Mouse (Mus musculus): ENCODE data around the gene Olfr198. TPM values are rescaled to one million over a fixed set of nuclear protein-coding genes. Genes with fewer than 3 reads are reported as not detected.
A peak's percentile ranks its signal among the peaks of the same experiment; 100 is the strongest.
"Not testable (repeated sequence)": the region's sequence is repeated elsewhere in the genome, so short reads cannot be mapped to it uniquely, and the experiment has no call there.

Gene Olfr198
- not detected in 2 replicates for polyA plus RNA-seq (2014; fragmentation: Nextera tagmentation; extraction: Ambion mirVana)

- not testable (repeated sequence) for H3K9me3 ChIP-seq (ENCODE audit: low read depth, low read length); H3K36me3 ChIP-seq (ENCODE audit: insufficient read depth); DNase-seq; ATAC-seq (ENCODE audit: insufficient read depth); H3K4me3 ChIP-seq (ENCODE audit: low read depth, low read length); H3K27me3 ChIP-seq (ENCODE audit: insufficient read depth, low read length); H3K9ac ChIP-seq; H3K4me2 ChIP-seq; H3K27ac ChIP-seq (ENCODE audit: low read depth); H3K4me1 ChIP-seq (ENCODE audit: insufficient read depth)
- 56% methylated on average over 1 of the region's 1 CpGs for WGBS
These were observed at the start of gene Olfr198 for GRCm38 (mm10) chr16:59203433-59203832. TSS of gene Olfr198 (minus strand) at chr16:59203533.

DNA sequence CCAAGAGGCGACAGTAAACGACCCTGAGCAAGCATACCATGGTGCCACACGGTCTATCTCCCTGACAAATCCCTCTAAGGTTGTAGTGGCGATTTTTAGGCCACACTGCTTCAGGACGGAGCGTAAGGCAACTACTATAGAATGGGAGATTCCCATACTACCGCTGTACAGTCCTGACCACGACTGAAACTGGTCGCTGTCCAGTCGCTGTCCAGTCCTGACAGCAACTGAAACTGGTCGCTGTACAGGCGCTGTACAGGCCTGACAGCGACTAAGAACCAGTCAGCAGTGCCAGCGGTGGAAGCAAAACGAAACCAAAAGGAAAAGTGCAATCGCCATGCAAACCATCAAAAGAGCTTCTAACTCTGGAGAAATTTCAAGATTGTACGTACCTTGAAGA is 46.4 kb upstream of the Olfr198 start:
- DNase-seq (peak; percentile 1), ATAC-seq (ENCODE audit: insufficient read depth) (no peak)
- H3K27me3 ChIP-seq (ENCODE audit: insufficient read depth, low read length): no peaks in the 10 kb centered on the region
- no peak overlapping the region for H3K9ac ChIP-seq
- no peak for TF ChIP-seq CTCF (IDR thresholded peaks at IDR 0.05; ENCODE audit: low read depth)
- H3K36me3 ChIP-seq (ENCODE audit: insufficient read depth): no peaks in the 10 kb centered on the region
- H3K4me2 ChIP-seq: no peak overlapping the region
- 84% methylated on average over 17 of the region's 17 CpGs for WGBS
- no peaks in the 10 kb centered on the region for H3K4me1 ChIP-seq (ENCODE audit: insufficient read depth)
- no peak overlapping the region for H3K27ac ChIP-seq (ENCODE audit: low read depth)
- no peak overlapping the region for H3K4me3 ChIP-seq (ENCODE audit: low read depth, low read length)
- H3K9me3 ChIP-seq (ENCODE audit: low read depth, low read length): no peaks in the 10 kb centered on the region

- not testable (repeated sequence) for H3K4me2 ChIP-seq; H3K36me3 ChIP-seq (ENCODE audit: insufficient read depth); H3K27ac ChIP-seq (ENCODE audit: low read depth); DNase-seq; ATAC-seq (ENCODE audit: insufficient read depth); H3K4me1 ChIP-seq (ENCODE audit: insufficient read depth); H3K4me3 ChIP-seq (ENCODE audit: low read depth, low read length); H3K9me3 ChIP-seq (ENCODE audit: low read depth, low read length); H3K9ac ChIP-seq; H3K27me3 ChIP-seq (ENCODE audit: insufficient read depth, low read length)
- WGBS: 60% methylated on average over 1 of the region's 1 CpGs
These were observed 16.3 kb upstream of the Olfr198 start, which contains the start of gene Olfr199 for GRCm38 (mm10) chr16:59219667-59220066. TSS of gene Olfr199 (minus strand) at chr16:59219767.

GRCm38 (mm10) chr16:59217861-59218260 is 14.5 kb upstream of the Olfr198 start:
- H3K4me1 ChIP-seq (ENCODE audit: insufficient read depth); ATAC-seq (ENCODE audit: insufficient read depth); DNase-seq; H3K36me3 ChIP-seq (ENCODE audit: insufficient read depth); H3K27ac ChIP-seq (ENCODE audit: low read depth); H3K9me3 ChIP-seq (ENCODE audit: low read depth, low read length); H3K4me3 ChIP-seq (ENCODE audit: low read depth, low read length); H3K27me3 ChIP-seq (ENCODE audit: insufficient read depth, low read length); H3K9ac ChIP-seq; H3K4me2 ChIP-seq: not testable (repeated sequence)
- WGBS: 65% methylated on average over 3 of the region's 3 CpGs

DNA sequence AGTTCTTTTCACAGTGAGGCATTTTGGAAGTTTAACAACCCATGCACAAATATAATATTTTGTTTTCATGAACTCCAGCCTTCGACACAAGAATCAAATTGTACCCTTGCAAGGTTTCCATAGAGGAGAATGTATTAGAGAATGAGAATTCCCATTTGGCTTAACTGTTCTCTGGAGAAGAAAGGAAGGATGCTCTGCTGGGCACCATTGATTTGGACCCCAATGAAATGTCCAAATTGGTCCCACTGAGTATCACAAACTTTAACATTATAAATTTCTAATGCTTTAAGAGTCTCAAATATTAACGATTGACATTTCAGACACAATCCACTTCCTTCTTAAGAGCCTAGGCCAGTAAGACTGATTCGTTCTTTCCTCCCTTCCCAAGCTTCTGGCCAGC is 33.0 kb downstream of the Olfr198 start, which contains the start of gene Olfr196:
Gene Olfr196 (minus strand): TSS at position 101 of the 400 bp plus-strand sequence.
- Histone ChIP-seq H3K4me3 (ENCODE audit: low read depth, low read length) (no peak within 1 kb of the TSS), H3K36me3 (ENCODE audit: insufficient read depth) (no peaks in the 10 kb centered on the region), H3K4me2 (no peak within 1 kb of the TSS), H3K9ac (no peak within 1 kb of the TSS), H3K4me1 (ENCODE audit: insufficient read depth) (no peaks in the 10 kb centered on the region), H3K9me3 (ENCODE audit: low read depth, low read length) (no peaks in the 10 kb centered on the region), H3K27me3 (ENCODE audit: insufficient read depth, low read length) (no peaks in the 10 kb centered on the region), H3K27ac (ENCODE audit: low read depth) (no peak within 1 kb of the TSS)
- no peak for DNase-seq
- TF ChIP-seq CTCF (IDR thresholded peaks at IDR 0.05; ENCODE audit: low read depth): no peak
- WGBS: 72% methylated on average over 3 of the region's 3 CpGs
- no peak for ATAC-seq (ENCODE audit: insufficient read depth)

DNA sequence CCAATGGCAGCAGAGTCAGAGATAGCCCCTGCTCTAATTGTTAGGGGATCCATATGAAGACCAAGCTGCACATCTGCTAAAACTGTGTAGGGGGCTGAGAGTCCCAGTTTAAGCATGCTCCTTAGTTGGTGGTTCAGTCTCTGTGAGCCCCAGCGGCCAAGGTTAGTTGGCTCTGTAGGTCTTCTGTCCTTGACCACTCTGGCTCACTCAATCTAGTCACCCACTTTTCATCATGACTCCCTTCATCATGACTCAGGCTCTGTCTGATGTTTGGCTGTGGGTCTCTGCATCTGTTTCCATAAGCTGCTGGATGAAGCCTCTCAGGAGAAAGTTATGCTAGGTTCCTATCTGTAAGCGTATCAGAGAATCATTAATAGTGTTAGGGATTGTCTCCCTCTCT is 51.3 kb downstream of the Olfr198 start:
- H3K27ac ChIP-seq (ENCODE audit: low read depth): no peak overlapping the region
- DNase-seq (no peak), ATAC-seq (ENCODE audit: insufficient read depth) (no peak)
- 100% methylated on average over 2 of the region's 2 CpGs for WGBS
- H3K4me3 ChIP-seq (ENCODE audit: low read depth, low read length): no peak overlapping the region
- no peak for TF ChIP-seq CTCF (IDR thresholded peaks at IDR 0.05; ENCODE audit: low read depth)
- H3K4me2 ChIP-seq: no peak overlapping the region
- no peaks in the 10 kb centered on the region for H3K27me3 ChIP-seq (ENCODE audit: insufficient read depth, low read length)
- no peak overlapping the region for H3K9ac ChIP-seq
- H3K36me3 ChIP-seq (ENCODE audit: insufficient read depth): no peaks in the 10 kb centered on the region
- H3K9me3 ChIP-seq (ENCODE audit: low read depth, low read length): no peaks in the 10 kb centered on the region
- H3K4me1 ChIP-seq (ENCODE audit: insufficient read depth): no peaks in the 10 kb centered on the region

Other genes starting within 250 kb of the Olfr198 start
- not detected in 2 replicates for gene Olfr183, start 208.2 kb downstream of the Olfr198 start, polyA plus RNA-seq (2014; fragmentation: Nextera tagmentation; extraction: Ambion mirVana)
- not detected in 2 replicates for gene Olfr186, start 173.2 kb downstream of the Olfr198 start, polyA plus RNA-seq (2014; fragmentation: Nextera tagmentation; extraction: Ambion mirVana)
- gene Olfr187, start 163.8 kb downstream of the Olfr198 start, polyA plus RNA-seq (2014; fragmentation: Nextera tagmentation; extraction: Ambion mirVana): not detected in 2 replicates
- not detected in 2 replicates for gene Olfr190, start 125.5 kb downstream of the Olfr198 start, polyA plus RNA-seq (2014; fragmentation: Nextera tagmentation; extraction: Ambion mirVana)
- not detected in 2 replicates for gene Olfr191, start 113.7 kb downstream of the Olfr198 start, polyA plus RNA-seq (2014; fragmentation: Nextera tagmentation; extraction: Ambion mirVana)
- not detected in 2 replicates for gene Olfr193, start 91.7 kb downstream of the Olfr198 start, polyA plus RNA-seq (2014; fragmentation: Nextera tagmentation; extraction: Ambion mirVana)
- gene Olfr194, start 82.5 kb downstream of the Olfr198 start, polyA plus RNA-seq (2014; fragmentation: Nextera tagmentation; extraction: Ambion mirVana): not detected in 2 replicates
- gene Olfr195, start 56.5 kb downstream of the Olfr198 start, polyA plus RNA-seq (2014; fragmentation: Nextera tagmentation; extraction: Ambion mirVana): not detected in 2 replicates
- gene Olfr196, start 33.1 kb downstream of the Olfr198 start, polyA plus RNA-seq (2014; fragmentation: Nextera tagmentation; extraction: Ambion mirVana): not detected in 2 replicates
- gene Olfr199, start 16.2 kb upstream of the Olfr198 start, polyA plus RNA-seq (2014; fragmentation: Nextera tagmentation; extraction: Ambion mirVana): not detected in 2 replicates
- not detected in 2 replicates for gene Olfr201, start 69.1 kb upstream of the Olfr198 start, polyA plus RNA-seq (2014; fragmentation: Nextera tagmentation; extraction: Ambion mirVana)
- gene Olfr202, start 83.3 kb upstream of the Olfr198 start, polyA plus RNA-seq (2014; fragmentation: Nextera tagmentation; extraction: Ambion mirVana): not detected in 2 replicates
- not detected in 2 replicates for gene Olfr203, start 95.3 kb upstream of the Olfr198 start, polyA plus RNA-seq (2014; fragmentation: Nextera tagmentation; extraction: Ambion mirVana)
- not detected in 2 replicates for gene Olfr204, start 114.7 kb upstream of the Olfr198 start, polyA plus RNA-seq (2014; fragmentation: Nextera tagmentation; extraction: Ambion mirVana)
- gene Olfr205, start 127.6 kb upstream of the Olfr198 start, polyA plus RNA-seq (2014; fragmentation: Nextera tagmentation; extraction: Ambion mirVana): not detected in 2 replicates
- not detected in 2 replicates for gene Olfr206, start 145.7 kb upstream of the Olfr198 start, polyA plus RNA-seq (2014; fragmentation: Nextera tagmentation; extraction: Ambion mirVana)
- not detected in 2 replicates for gene Olfr209, start 160.5 kb upstream of the Olfr198 start, polyA plus RNA-seq (2014; fragmentation: Nextera tagmentation; extraction: Ambion mirVana)
- gene Gabrr3, start 203.8 kb upstream of the Olfr198 start, polyA plus RNA-seq (2014; fragmentation: Nextera tagmentation; extraction: Ambion mirVana): not detected in 2 replicates

Data from lung, embryonic 14.5 days (tissue).